Mouse (Mus musculus) neural tube, embryonic 11.5 days (tissue): ENCODE data around the gene Fam221a. TPM values are rescaled to one million over a fixed set of nuclear protein-coding genes. Genes with fewer than 3 reads are reported as not detected.

ENCODE experiments used
- ATAC-seq: fragments of 200-750 bp; cut with Nextera tagmentation; 2 replicates; pipeline ENCODE4 v1.8.0; 2017; ENCODE audit warnings: moderate number of reproducible peaks, mild to moderate bottlenecking, moderate TSS enrichment, moderate library complexity; ENCODE audit not compliant: insufficient read depth, low FRiP score, low TSS enrichment
- DNase-seq: peaks from one replicate; pipeline ENCODE4 v3.0.0-alpha.2; 2015; ENCODE audit warnings: low spot score
- H3K27ac ChIP-seq: fragments of 300-500 bp; sonication (generic); 2 replicates; pipeline ENCODE4 v1.5.1; 2014; ENCODE audit warnings: low read depth, mild to moderate bottlenecking, low read length
- H3K27me3 ChIP-seq: fragments of 300-500 bp; sonication (generic); 2 replicates; pipeline ENCODE4 v1.6.1; 2014; ENCODE audit warnings: mild to moderate bottlenecking, low read length, mixed read lengths; ENCODE audit not compliant: control insufficient read depth, insufficient read depth
- H3K36me3 ChIP-seq: fragments of 300-500 bp; sonication (generic); 2 replicates; pipeline ENCODE4 v1.6.1; 2014; ENCODE audit warnings: mild to moderate bottlenecking, low read length, moderate library complexity, mixed read lengths; ENCODE audit not compliant: control insufficient read depth, insufficient read depth
- H3K4me1 ChIP-seq: fragments of 300-500 bp; sonication (generic); 2 replicates; pipeline ENCODE4 v1.6.1; 2014; ENCODE audit warnings: low read length, mixed read lengths; ENCODE audit not compliant: control insufficient read depth, insufficient read depth
- H3K4me2 ChIP-seq: fragments of 300-500 bp; sonication (generic); 2 replicates; pipeline ENCODE4 v1.6.1; 2014; ENCODE audit warnings: low read depth, mild to moderate bottlenecking, moderate library complexity
- H3K4me3 ChIP-seq: fragments of 300-500 bp; sonication (generic); 2 replicates; pipeline ENCODE4 v1.5.1; 2014; ENCODE audit warnings: low read depth, low read length
- H3K9ac ChIP-seq: fragments of 300-500 bp; sonication (generic); 2 replicates; pipeline ENCODE4 v1.6.1; 2014; ENCODE audit warnings: mild to moderate bottlenecking, low read length
- H3K9me3 ChIP-seq: fragments of 300-500 bp; sonication (generic); 2 replicates; pipeline ENCODE4 v1.6.1; 2016; ENCODE audit warnings: low read length; ENCODE audit not compliant: control insufficient read depth
- WGBS: fragments of 180-500 bp; shearing (Covaris S2); extraction: QIAGEN DNeasy Blood & Tissue Kit; methylation state at CpG from one replicate; pipeline ENCODE4 v1.1.7; 2014; 5-methylcytosine and 5-hydroxymethylcytosine counted together
- polyA plus RNA-seq: library from polyadenylated mRNA; unstranded; fragments of >200 nt; fragmentation: Nextera tagmentation; extraction: Ambion mirVana; gene quantifications from 2 replicates; pipeline ENCODE4 v1.2.1, GENCODE M21; 2014

Gene Fam221a
- polyA plus RNA-seq, result 4.6 and 5.9 TPM in 2 replicates

DNA sequence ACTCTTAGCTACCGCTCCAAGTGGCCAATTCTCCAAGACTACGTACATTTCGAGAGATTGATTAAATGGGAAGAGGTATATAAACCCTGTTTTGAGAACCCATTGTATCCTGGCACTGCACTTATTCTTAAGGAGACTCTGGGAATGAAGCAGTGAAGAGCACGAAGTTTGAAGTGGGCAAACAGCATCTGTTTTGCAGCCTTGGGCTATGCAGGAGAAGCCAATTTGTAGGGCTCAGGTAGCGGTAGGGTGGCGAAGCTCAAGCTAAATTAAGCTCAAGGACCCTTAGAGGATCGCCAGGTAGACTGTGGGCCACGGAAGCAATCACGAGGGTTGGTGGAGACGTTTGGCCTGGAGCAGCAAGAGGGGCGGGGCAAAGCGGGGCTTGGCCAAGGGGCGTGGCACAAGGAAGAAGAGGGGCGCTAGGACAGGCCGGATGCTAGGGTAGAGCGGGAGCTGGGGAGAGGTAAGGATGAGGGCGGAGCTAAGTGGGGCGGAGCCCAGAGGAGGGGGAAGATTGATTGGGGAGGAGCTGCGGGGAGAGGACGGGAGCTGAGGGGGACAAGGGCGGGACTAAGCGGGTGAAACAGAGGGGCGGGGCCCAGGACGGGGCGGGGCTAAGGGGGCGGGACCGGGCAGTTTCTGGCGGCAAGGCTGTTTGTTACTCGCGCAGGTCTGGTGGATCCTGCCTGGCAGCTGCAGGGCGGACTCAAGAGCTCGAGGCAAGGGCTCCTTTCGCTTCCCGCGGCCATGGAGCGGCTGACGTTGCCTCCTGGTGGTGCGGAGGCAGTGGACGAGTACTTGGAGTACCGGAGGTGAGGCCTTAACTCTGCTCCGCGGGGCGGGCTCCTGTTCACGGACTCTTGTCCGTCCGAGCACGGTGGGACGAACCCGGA is at the start of gene Fam221a:
Gene Fam221a, plus strand, starts transcription at position 581 of the 896 bp plus-strand sequence.
- 3% methylated on average over 46 of the region's 49 CpGs for WGBS
- Histone ChIP-seq H3K27ac (no peak within 1 kb of the TSS), H3K4me1 (no peaks in the 10 kb centered on the region; the same call in 1 of the 2 replicates), H3K9ac (peak within 1 kb of the TSS; percentile 71), H3K4me3 (peak within 1 kb of the TSS; percentile 53), H3K4me2 (peak within 1 kb of the TSS; percentile 81), H3K9me3 (no peaks in the 10 kb centered on the region), H3K27me3 (no peaks in the 10 kb centered on the region), H3K36me3 (no peaks in the 10 kb centered on the region)
- DNase-seq (peak; percentile 94), ATAC-seq (peak; percentile 99)

DNA sequence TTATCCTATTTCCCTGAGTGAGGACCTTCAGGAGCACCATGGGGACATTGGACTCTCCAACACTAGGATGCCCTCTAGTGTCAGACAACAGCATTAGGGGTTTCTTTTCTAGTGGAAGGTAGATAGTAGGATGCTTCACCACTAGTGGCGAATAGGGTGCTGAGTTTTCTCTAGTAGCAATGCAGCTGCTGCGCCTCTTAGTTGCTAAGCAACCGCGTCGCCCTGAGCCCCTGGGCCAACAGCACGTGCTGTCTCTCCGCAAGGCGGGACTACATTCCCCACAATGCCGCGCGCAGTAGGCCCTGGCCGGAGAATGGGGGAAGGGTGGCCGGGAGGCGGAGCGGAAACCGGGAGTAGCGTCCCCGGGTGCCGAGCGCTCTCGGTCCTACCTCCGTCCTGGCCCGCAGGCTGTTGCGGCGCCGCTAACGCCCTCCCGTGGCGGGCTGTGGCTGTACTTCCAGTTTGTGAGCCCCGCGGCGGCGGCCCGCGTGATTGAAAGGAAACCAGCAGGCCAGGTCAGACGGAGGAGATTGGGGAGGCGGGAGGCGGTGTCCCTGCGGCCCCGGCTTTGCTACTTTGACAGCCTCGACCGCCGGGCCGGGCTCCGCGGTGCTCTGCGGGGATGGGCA is 48.5 kb upstream of the Fam221a start, which contains the start of gene Ccdc126:
Gene Ccdc126, plus strand, starts transcription at position 309 of the 629 bp plus-strand sequence.
- Histone ChIP-seq H3K4me3 (peak within 1 kb of the TSS; percentile 62), H3K4me1 (no peaks in the 10 kb centered on the region; the same call in 1 of the 2 replicates), H3K9ac (peak within 1 kb of the TSS; percentile 79), H3K27me3 (no peaks in the 10 kb centered on the region), H3K27ac (peak within 1 kb of the TSS; percentile 67), H3K4me2 (peak within 1 kb of the TSS; percentile 54), H3K9me3 (no peaks in the 10 kb centered on the region), H3K36me3 (no peaks in the 10 kb centered on the region)
- DNase-seq (peak; percentile 99), ATAC-seq (peak; percentile 100)
- WGBS, result under 1% methylated on average over 47 of the region's 47 CpGs

DNA sequence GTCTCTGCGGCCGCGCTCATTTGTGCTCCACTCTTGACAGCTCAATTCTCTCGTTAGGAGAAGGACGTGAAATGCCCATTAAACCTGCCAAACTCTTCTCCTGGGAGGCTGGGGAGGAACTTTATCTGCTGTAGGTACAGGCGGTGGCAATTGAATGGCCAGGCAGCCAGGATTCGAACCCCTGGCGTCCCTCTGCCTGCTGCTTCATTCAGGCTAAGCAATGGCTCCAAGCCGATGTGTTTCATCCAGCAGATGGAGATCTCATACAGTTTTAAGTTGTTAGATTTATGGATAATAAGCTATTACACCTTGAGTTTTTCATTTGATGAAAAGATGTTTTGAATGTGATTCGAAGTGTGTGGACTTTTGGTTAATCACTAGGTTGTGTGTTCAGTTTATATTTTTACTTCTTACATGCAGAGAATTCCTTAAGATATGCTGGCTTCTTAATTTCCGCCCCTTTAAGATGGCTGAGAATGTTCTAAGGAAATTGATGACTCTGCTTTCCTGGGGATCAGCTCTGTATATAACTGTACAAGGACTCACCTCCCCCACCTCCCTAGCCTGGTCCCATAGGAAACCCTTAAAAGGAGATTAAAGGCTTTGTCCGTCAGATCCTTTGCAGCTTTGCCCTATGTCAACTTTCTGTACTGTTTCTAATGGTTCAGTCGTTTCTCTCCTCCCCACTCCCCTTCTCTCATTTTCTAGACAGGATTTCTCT is 47.8 kb upstream of the Fam221a start:
- peak overlapping the region; percentile 67 for H3K27ac ChIP-seq
- no peaks in the 10 kb centered on the region for H3K36me3 ChIP-seq
- no peaks in the 10 kb centered on the region; the same call in 1 of the 2 replicates for H3K4me1 ChIP-seq
- peak overlapping the region; percentile 62 for H3K4me3 ChIP-seq
- DNase-seq (no peak), ATAC-seq (no peak)
- H3K4me2 ChIP-seq, result peak overlapping the region; percentile 54
- H3K9me3 ChIP-seq, result no peaks in the 10 kb centered on the region
- 15% methylated on average over 13 of the region's 13 CpGs for WGBS
- no peaks in the 10 kb centered on the region for H3K27me3 ChIP-seq
- peak overlapping the region; percentile 79 for H3K9ac ChIP-seq

DNA sequence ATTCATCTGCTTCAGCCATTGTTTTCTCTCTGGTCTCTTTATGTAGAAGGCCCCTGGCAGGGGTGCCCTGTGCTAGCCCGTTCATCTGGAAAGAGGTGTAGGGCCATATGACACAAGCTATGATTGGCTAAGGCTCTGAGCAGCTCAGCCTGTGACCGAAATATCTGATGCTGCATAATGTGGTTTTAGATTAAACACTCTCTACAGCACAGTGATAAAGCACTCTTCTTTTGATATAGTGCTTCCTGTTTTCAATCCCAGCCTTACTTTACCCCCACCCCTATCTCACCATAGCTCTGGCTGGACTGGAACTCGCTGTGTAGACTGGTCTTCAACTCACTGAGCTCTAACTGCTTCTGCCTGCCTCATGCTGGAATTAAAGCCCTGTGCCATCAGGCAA is 46.2 kb upstream of the Fam221a start:
- H3K27ac ChIP-seq, result no peak overlapping the region
- no peaks in the 10 kb centered on the region for H3K27me3 ChIP-seq
- no peaks in the 10 kb centered on the region for H3K9me3 ChIP-seq
- H3K4me2 ChIP-seq, result no peak overlapping the region
- H3K4me1 ChIP-seq, result no peaks in the 10 kb centered on the region; the same call in 1 of the 2 replicates
- no peak for ATAC-seq
- no peak for DNase-seq
- WGBS, result 93% methylated on average over 3 of the region's 3 CpGs
- H3K9ac ChIP-seq, result no peak overlapping the region
- no peak overlapping the region for H3K4me3 ChIP-seq
- no peaks in the 10 kb centered on the region for H3K36me3 ChIP-seq

DNA sequence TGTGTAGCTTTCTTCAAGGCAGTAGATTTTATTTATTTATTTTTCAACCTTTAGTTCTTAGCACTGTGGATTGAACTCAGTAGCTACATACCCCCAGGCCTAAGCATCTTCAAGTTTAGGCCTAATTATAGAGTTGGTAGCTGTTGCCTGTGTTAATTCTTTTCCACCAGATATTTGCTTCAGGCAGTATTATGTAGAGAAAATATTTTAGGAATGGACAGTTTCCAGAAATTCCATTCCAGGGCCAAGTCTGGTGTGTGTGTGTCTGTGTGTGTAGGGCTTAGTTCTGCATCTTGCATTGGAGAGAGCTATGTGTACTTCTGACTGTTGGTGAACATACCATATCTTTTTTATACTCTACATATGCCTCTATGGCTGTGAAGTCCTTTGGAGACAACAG is 45.5 kb upstream of the Fam221a start:
- H3K4me2 ChIP-seq, result no peak overlapping the region

DNA sequence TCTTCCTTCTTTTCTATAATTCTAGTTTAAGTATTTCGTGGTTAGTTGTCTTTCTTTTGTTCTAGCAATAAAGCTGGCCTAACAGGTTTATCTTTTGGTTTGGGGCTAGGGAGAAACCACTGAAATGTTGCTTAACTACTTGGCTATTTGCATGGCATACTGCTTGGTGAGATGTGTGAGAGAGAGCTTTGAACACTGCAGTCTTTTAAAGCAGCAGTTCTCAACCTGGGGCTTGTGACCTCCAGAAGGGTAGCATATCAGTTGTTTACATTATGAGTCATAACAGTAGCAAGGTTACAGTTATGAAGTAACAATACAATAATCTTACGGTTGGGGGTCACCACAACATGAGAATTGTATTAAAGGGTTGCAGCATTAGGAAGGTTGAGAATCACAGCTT is 44.6 kb upstream of the Fam221a start:
- Histone ChIP-seq H3K27me3 (no peaks in the 10 kb centered on the region), H3K9ac (no peak overlapping the region), H3K9me3 (no peaks in the 10 kb centered on the region), H3K27ac (no peak overlapping the region), H3K36me3 (no peaks in the 10 kb centered on the region), H3K4me3 (no peak overlapping the region), H3K4me1 (no peaks in the 10 kb centered on the region; the same call in 1 of the 2 replicates), H3K4me2 (no peak overlapping the region)
- 69% methylated on average over 2 of the region's 2 CpGs for WGBS
- DNase-seq, result no peak
- ATAC-seq, result no peak

More for the DNA sequence above, 45.5 kb upstream of the Fam221a start:
- H3K9me3 ChIP-seq, result no peaks in the 10 kb centered on the region
- DNase-seq (no peak), ATAC-seq (no peak)
- no peak overlapping the region for H3K27ac ChIP-seq
- H3K27me3 ChIP-seq, result no peaks in the 10 kb centered on the region
- H3K4me3 ChIP-seq, result no peak overlapping the region
- no peaks in the 10 kb centered on the region; the same call in 1 of the 2 replicates for H3K4me1 ChIP-seq
- no peaks in the 10 kb centered on the region for H3K36me3 ChIP-seq
- H3K9ac ChIP-seq, result no peak overlapping the region

DNA sequence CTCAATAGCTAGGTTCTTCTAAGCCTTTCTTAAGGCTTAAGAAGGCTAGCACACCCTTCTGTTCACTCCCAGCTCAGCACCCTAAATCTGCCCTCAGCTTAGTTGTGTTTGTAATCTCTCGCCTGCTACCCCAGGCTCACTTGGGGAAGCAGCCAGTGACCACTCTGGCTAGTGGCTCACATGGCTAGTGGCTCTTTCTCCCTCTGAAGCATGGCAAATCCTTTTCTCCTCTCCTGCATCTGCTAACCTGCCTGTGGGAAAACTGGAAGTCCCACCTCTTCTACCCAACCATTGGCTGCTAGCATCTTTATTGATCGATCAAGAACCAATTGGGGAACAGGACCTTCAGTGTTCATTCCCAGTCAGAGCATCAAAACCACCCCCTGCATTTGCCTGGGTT is 43.0 kb upstream of the Fam221a start:
- ATAC-seq (no peak), DNase-seq (no peak)
- Histone ChIP-seq H3K4me1 (no peaks in the 10 kb centered on the region; the same call in 1 of the 2 replicates), H3K27ac (no peak overlapping the region), H3K36me3 (no peaks in the 10 kb centered on the region), H3K27me3 (no peaks in the 10 kb centered on the region), H3K4me2 (no peak overlapping the region), H3K9ac (no peak overlapping the region), H3K9me3 (no peaks in the 10 kb centered on the region), H3K4me3 (no peak overlapping the region)
- 56% methylated on average over 2 of the region's 2 CpGs for WGBS

DNA sequence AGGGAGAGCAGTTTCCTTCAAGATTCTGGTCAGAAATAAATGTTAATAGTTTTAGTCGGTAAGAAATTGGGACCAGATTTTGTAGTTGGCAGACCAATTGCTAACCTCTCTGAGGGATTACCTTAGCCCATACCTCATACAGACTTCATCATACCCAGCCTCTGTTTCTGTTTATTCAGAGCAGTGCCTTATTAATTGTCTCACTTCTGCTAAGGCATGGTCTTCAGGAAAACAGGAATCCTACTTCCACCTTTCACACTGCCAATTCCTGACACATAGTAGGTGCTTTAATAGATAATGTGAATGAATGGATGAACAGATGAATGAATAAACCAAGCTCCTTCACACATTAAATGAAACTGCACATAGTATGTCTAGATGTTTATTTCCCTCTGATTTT is 42.2 kb upstream of the Fam221a start:
- no peak overlapping the region for H3K4me3 ChIP-seq
- no peaks in the 10 kb centered on the region for H3K27me3 ChIP-seq
- WGBS, result 79% methylated on average over 1 of the region's 1 CpGs
- H3K27ac ChIP-seq, result no peak overlapping the region
- DNase-seq (no peak), ATAC-seq (no peak)
- no peaks in the 10 kb centered on the region for H3K9me3 ChIP-seq
- H3K4me1 ChIP-seq, result no peaks in the 10 kb centered on the region
- H3K9ac ChIP-seq, result no peak overlapping the region
- H3K36me3 ChIP-seq, result no peaks in the 10 kb centered on the region
- H3K4me2 ChIP-seq, result no peak overlapping the region
